Mouse (Mus musculus): ENCODE data around the gene Appl1.

DNA sequence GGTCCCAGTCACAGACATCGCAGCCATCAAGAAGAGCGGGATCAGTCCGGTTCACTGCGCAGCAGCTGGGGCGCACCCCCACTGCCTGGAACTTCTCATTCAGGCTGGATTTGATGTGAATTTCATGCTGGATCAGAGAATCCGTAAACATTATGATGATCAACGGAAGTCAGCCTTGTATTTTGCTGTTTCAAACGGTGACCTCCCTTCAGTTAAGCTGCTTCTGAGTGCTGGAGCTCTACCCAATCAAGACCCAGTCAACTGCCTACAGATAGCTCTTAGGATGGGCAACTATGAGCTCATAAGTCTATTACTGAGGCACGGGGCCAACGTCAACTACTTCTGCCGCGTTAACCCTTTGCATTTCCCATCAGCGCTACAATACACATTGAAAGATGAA is 59.2 kb downstream of the Appl1 start:
- TF ChIP-seq CTCF (IDR thresholded peaks at IDR 0.05; ENCODE audit: control insufficient read depth, insufficient read depth, insufficient read length) (no peak), MAX (IDR thresholded peaks at IDR 0.05) (no peak), USF1 (IDR thresholded peaks at IDR 0.05; ENCODE audit: low read depth) (no peak), MYOD1 (IDR thresholded peaks at IDR 0.05; ENCODE audit: control insufficient read depth, insufficient read length, low read depth) (no peak), CEBPB (IDR thresholded peaks at IDR 0.05; ENCODE audit: low read depth) (no peak), MYOG (IDR thresholded peaks at IDR 0.05; ENCODE audit: control insufficient read depth, extremely low read depth, insufficient read length) (no peak), FOSL1 (IDR thresholded peaks at IDR 0.05; ENCODE audit: insufficient read depth, low read length, poor library complexity, severe bottlenecking) (no peak)

Data from C2C12 (cell line).